Mouse (Mus musculus) adrenal gland, postnatal 25 days (tissue): ENCODE results near the gene Wdr81. TPM values are rescaled to one million over a fixed set of nuclear protein-coding genes. Genes with fewer than 3 reads are reported as not detected.
A peak's percentile ranks its signal among the peaks of the same experiment; 100 is the strongest.

Experiments used
- DNase-seq: peaks from one replicate; pipeline ENCODE4 v3.0.0; 2021; ENCODE audit warnings: mixed read lengths
- microRNA-seq, 2 experiments: library from miRNA; unstranded; fragments of <30 nt; microRNA quantifications; one replicate each; pipeline ENCODE4 v1.2.0; 2021
- total RNA-seq: library from RNA; stranded (reverse); gene quantifications from 2 replicates; pipeline ENCODE4 v1.2.3, GENCODE M21; 2021

The Wdr81 gene
- total RNA-seq, 1 experiment from 2014 or later: 23.5 TPM

GRCm38 (mm10) chr11:75399411-75399841 lies 55.1 kb downstream of the Wdr81 start:
- peak; percentile 49 for DNase-seq

- DNase-seq: no peak
These were observed 57.1 kb downstream of the Wdr81 start for GRCm38 (mm10) chr11:75397452-75397851.

GRCm38 (mm10) chr11:75395611-75396010 lies 58.9 kb downstream of the Wdr81 start:
- no peak for DNase-seq

Small RNA genes within 50 kb of the gene (microRNA-seq; reads per million reads assigned to microRNA genes)
- 15,879 to 37,126 reads per million in 2 experiments for gene Mir22

Other genes with a start within 250 kb of the Wdr81 start
- gene Rpa1, start 106.4 kb downstream of the Wdr81 start, total RNA-seq: 45.4 and 59.6 TPM in 2 replicates
- 7.0 and 9.3 TPM in 2 replicates for gene Smyd4, start 106.3 kb downstream of the Wdr81 start, total RNA-seq
- 12.4 and 23.9 TPM in 2 replicates for gene Serpinf1, start 32.0 kb downstream of the Wdr81 start, total RNA-seq
- gene Serpinf2, start 15.1 kb downstream of the Wdr81 start, total RNA-seq: 7.7 TPM in 1 of 2 replicates, not detected in the other
- 16.2 and 16.8 TPM in 2 replicates for gene Tlcd2, start 7.0 kb upstream of the Wdr81 start, total RNA-seq
- gene Prpf8, start 32.1 kb upstream of the Wdr81 start, total RNA-seq: 147 and 166 TPM in 2 replicates
- gene Rilp, start 55.4 kb upstream of the Wdr81 start, total RNA-seq: 12.7 and 14.6 TPM in 2 replicates
- 9.4 and 10.0 TPM in 2 replicates for gene Scarf1, start 58.8 kb upstream of the Wdr81 start, total RNA-seq
- 23.0 and 24.0 TPM in 2 replicates for gene Slc43a2, start 77.0 kb upstream of the Wdr81 start, total RNA-seq
- gene Pitpna, start 133.4 kb upstream of the Wdr81 start, total RNA-seq: 182 and 184 TPM in 2 replicates
- 40.6 and 61.6 TPM in 2 replicates for gene Inpp5k, start 176.3 kb upstream of the Wdr81 start, total RNA-seq
- 157 and 166 TPM in 2 replicates for gene Myo1c, start 195.8 kb upstream of the Wdr81 start, total RNA-seq
- 112 and 117 TPM in 2 replicates for gene Crk, start 224.5 kb upstream of the Wdr81 start, total RNA-seq